Mouse (Mus musculus): Measurements from ENCODE around the gene Sphkap. TPM values are rescaled to one million over a fixed set of nuclear protein-coding genes. Genes with fewer than 3 reads are reported as not detected.

Sphkap gene
- 13.4 and 15.0 TPM in 2 replicates for polyA plus RNA-seq (2015; fragmentation: Nextera tagmentation; extraction: Ambion mirVana)

DNA sequence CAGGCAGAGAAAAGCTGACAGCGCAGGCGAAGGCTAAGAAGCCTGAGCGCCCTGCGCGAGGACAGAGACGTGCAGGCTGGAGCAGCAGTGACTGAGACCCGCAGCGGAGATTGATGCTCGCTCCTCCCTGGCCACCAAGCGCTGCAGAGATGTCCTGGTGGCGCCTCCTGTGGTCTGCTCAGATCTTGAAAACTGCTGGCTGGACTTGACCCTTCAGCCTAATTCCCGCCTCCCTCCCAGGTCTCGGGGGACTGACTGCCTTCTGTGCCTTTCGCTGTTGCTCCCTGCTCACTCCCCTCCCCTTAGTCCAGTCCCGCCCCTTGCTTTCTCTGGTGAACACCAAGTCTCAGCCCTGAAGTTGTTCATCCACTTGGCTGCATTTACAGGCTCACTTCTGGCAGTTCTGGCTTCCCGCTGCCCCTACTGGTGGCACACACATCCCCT lies at the start of gene Sphkap:
Sphkap (minus strand) TSS at position 180 of the 444 bp plus-strand sequence.
- WGBS: under 1% methylated on average over 16 of the region's 16 CpGs
- Histone ChIP-seq H3K4me3 (peak within 1 kb of the TSS; percentile 39), H3K27me3 (no peaks in the 10 kb centered on the region), H3K9me3 (no peaks in the 10 kb centered on the region), H3K4me2 (replicated peaks) (peak within 1 kb of the TSS; percentile 72), H3K9ac (replicated peaks) (peak within 1 kb of the TSS; percentile 41), H3K27ac (replicated peaks) (no peak within 1 kb of the TSS), H3K36me3 (no peaks in the 10 kb centered on the region), H3K4me1 (peaks cover 4% of the 10 kb centered on the region)
- ATAC-seq (replicated peaks): peak; percentile 88

DNA sequence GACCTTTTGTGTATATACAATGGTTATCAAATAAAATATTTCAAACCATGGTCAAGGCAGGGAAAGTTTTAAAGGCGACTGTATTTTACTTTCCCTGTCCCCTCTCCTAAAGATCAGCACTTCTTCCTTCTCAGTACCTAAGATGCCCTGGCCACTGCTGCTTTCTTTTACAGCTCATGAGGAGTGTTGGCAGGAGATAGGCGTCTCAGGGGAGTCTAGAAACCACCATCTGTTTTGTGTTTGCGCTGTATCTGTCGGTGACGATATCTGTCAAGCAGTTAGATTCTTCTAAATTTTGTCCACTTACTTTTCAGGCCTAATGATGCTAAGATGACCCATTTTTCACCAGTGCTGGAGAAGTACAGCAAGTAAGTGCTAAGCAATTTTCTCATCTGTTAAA lies 43.3 kb upstream of the Sphkap start:
- Histone ChIP-seq H3K36me3 (no peaks in the 10 kb centered on the region), H3K4me2 (replicated peaks) (no peak overlapping the region), H3K9ac (replicated peaks) (no peak overlapping the region), H3K27me3 (no peaks in the 10 kb centered on the region), H3K9me3 (no peaks in the 10 kb centered on the region), H3K27ac (replicated peaks) (no peak overlapping the region), H3K4me1 (no peaks in the 10 kb centered on the region; the same call in 1 of the 2 replicates), H3K4me3 (no peak overlapping the region)
- WGBS: 58% methylated on average over 5 of the region's 5 CpGs
- ATAC-seq (replicated peaks): no peak

DNA sequence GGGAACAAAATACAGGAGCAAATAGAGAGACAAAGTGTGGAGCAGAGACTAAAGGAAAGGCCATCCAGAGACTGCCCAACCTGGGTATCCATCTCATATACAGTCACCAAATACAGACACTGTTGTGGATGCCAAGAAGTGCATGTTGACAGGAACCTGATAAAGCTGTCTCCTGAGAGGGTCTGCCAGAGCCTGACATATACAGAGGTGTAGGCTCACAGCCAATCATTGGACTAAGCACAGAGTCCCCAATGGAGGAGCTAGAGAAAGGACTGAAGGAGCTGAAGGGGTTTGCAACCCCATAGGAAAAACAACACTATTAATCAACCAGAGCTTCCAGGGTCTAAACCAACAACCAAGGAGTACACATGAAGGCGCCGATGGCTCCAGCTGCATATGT lies 32.4 kb upstream of the Sphkap start:
- Histone ChIP-seq H3K9ac (replicated peaks) (no peak overlapping the region), H3K4me2 (replicated peaks) (no peak overlapping the region), H3K4me1 (no peaks in the 10 kb centered on the region), H3K36me3 (no peaks in the 10 kb centered on the region), H3K9me3 (no peaks in the 10 kb centered on the region), H3K27ac (replicated peaks) (no peak overlapping the region), H3K4me3 (no peak overlapping the region), H3K27me3 (no peaks in the 10 kb centered on the region)
- ATAC-seq (replicated peaks): no peak
- 100% methylated on average over 2 of the region's 2 CpGs for WGBS

DNA sequence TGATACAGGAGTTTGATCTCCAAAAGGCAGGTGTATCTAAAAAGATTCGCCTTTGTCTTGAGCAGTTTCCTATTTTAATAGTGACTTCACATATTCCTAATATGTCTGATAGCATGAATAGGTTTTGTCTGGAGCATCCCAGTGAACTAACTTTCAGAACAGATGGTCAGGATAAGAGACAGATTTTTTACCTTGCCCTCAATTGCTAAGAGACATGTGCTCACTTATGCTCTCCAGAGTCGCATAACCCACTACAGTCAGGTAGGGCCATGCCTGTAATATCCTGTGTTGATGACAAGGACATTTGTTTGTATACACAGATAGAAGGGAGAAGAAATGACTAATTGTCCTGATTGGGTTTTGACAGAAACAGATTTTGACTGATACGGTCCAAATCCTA lies 25.9 kb upstream of the Sphkap start:
- no peak overlapping the region for H3K4me2 ChIP-seq (replicated peaks)
- 87% methylated on average over 3 of the region's 3 CpGs for WGBS

DNA sequence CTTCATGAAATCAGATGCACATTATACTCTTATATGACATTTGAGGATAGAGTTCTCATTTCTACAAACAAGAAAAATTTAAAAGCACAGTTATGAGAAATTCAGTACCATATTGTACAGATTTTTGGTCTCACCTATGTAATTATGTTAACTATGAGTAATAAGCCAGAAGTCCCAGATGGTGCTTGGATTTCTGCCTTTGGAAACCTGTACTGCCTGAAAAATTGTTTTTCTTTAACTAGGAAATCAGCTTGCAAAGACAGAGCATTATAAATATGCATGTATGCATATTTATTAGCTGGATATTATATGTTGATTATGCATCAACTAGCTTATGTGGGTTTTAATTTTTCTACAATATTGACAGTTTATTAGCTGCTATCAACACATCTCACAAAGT lies 21.9 kb upstream of the Sphkap start:
- no peak overlapping the region for H3K4me3 ChIP-seq
- peaks cover 7% of the 10 kb centered on the region for H3K4me1 ChIP-seq
- H3K27me3 ChIP-seq: no peaks in the 10 kb centered on the region
- no peak overlapping the region for H3K9ac ChIP-seq (replicated peaks)
- no peaks in the 10 kb centered on the region for H3K9me3 ChIP-seq
- peak overlapping the region; percentile 52; the same call in 1 of the 2 replicates for H3K27ac ChIP-seq (replicated peaks)
- no peaks in the 10 kb centered on the region for H3K36me3 ChIP-seq
- ATAC-seq (replicated peaks): no peak
- no peak overlapping the region for H3K4me2 ChIP-seq (replicated peaks)

More for the DNA sequence above, 25.9 kb upstream of the Sphkap start:
- Histone ChIP-seq H3K27me3 (no peaks in the 10 kb centered on the region), H3K4me3 (no peak overlapping the region), H3K36me3 (no peaks in the 10 kb centered on the region), H3K27ac (replicated peaks) (no peak overlapping the region), H3K4me1 (peaks cover 7% of the 10 kb centered on the region), H3K9me3 (no peaks in the 10 kb centered on the region), H3K9ac (replicated peaks) (no peak overlapping the region)
- ATAC-seq (replicated peaks): no peak

DNA sequence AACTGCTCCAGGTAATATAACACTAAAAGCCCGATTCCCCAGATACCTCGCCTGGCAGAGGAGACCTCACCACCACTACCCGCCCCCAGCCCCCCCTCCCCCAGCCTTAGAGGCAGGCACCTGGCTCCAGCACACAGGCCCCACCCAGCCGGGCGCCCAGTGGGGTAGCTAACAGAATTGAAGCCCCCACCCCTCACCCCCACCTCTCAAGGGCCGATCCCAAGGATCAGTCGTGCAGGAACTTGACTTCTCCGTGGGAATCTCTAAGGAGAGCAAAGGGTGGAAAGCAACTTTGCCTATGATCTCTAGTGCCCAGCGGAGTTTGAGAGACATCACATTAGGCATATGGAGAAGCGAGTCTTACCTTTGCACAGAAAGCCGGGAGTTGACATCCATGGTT lies 384 bp downstream of the Sphkap start:
- H3K4me3 ChIP-seq: peak overlapping the region; percentile 39
- peak; percentile 50; the same call in 1 of the 2 replicates for ATAC-seq (replicated peaks)
- H3K27ac ChIP-seq (replicated peaks): no peak overlapping the region
- H3K9ac ChIP-seq (replicated peaks): peak overlapping the region; percentile 41
- no peaks in the 10 kb centered on the region for H3K27me3 ChIP-seq
- H3K4me2 ChIP-seq (replicated peaks): peak overlapping the region; percentile 72
- WGBS: 5% methylated on average over 11 of the region's 11 CpGs
- H3K36me3 ChIP-seq: no peaks in the 10 kb centered on the region
- no peaks in the 10 kb centered on the region for H3K9me3 ChIP-seq
- peaks cover 4% of the 10 kb centered on the region for H3K4me1 ChIP-seq

DNA sequence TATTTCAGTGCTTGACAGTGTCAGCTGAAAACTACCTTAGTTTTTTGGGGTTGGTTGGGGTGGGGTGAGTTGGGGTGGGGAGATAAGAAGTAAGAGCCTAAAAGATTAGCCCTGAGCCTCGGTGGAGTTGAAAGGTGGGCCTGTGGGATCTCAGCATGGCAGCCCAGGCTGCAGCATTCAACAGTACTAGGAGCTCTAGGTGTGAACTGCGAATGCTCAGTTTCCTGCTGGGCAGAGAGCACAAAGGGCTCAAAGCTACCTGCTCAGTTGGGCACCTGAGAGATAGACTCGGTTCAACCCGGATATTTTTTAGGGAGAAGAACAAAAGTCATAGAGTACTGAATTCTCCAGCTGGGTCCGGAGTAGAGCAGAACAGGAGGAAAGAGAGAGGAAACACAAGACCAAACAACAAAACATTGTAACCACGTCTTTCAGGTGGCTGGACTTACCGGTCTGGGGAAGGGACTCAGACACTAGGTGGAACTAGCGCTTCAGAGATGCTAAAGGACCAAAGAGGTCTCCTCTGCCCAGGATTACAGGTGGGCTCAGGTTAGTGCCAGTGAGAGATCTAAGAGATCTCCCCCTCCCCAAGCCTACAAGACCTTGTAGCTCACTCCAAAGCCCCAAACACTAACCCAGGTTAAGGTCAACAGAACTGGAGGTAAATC lies 984 bp downstream of the Sphkap start:
- Histone ChIP-seq H3K4me1 (peaks cover 4% of the 10 kb centered on the region), H3K9me3 (no peaks in the 10 kb centered on the region), H3K4me3 (peak overlapping the region; percentile 39), H3K27me3 (no peaks in the 10 kb centered on the region), H3K27ac (replicated peaks) (no peak overlapping the region), H3K9ac (replicated peaks) (peak overlapping the region; percentile 41), H3K36me3 (no peaks in the 10 kb centered on the region), H3K4me2 (replicated peaks) (peak overlapping the region; percentile 72)
- WGBS: 13% methylated on average over 8 of the region's 8 CpGs
- peak; percentile 42; the same call in 1 of the 2 replicates for ATAC-seq (replicated peaks)

DNA sequence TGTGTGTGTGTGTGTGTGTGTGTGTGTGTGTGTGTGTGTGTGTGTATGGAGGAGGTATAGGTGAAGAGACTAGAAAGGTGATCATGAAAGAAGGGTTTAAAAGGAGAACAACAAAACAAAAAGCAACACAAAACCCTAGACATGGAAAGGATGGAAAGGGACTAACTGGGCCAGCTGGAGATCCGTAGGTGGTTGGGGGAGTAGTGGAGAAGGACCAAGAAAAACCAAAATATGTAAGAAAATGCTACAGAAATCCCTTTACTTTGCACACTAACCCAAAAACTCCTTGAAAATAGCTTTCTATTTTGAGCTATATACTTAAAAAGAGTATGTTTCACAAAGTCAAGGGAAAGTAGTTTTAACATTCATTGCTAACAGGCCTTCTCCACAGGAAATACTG lies 6.9 kb downstream of the Sphkap start:
- Histone ChIP-seq H3K9ac (replicated peaks) (no peak overlapping the region), H3K4me2 (replicated peaks) (no peak overlapping the region), H3K27me3 (no peaks in the 10 kb centered on the region), H3K27ac (replicated peaks) (no peak overlapping the region), H3K9me3 (no peaks in the 10 kb centered on the region), H3K4me1 (no peaks in the 10 kb centered on the region), H3K36me3 (no peaks in the 10 kb centered on the region), H3K4me3 (no peak overlapping the region)
- 93% methylated on average over 1 of the region's 1 CpGs for WGBS
- no peak for ATAC-seq (replicated peaks)

DNA sequence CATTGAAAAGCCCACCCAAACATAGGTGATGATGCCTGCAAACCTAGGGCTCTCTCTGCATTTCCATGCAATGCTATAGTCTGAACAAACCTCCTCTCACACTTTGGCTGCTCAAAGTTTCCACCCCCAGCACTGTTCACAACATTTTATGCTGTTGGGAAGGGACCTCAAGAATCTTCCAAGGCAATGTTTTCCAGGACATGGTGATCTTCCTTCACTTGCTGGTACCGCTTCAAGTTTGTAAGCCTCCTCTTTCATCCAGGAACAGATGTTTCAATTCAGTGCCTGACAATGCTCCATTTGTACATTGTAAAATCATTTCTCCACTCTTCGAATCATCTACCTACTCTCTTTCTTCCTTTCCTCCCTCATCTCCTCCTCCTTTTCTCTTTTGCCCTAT lies 11.7 kb downstream of the Sphkap start:
- H3K4me1 ChIP-seq: no peaks in the 10 kb centered on the region
- no peak overlapping the region for H3K4me3 ChIP-seq
- 86% methylated on average over 2 of the region's 2 CpGs for WGBS
- no peaks in the 10 kb centered on the region for H3K36me3 ChIP-seq
- H3K27ac ChIP-seq (replicated peaks): no peak overlapping the region
- H3K27me3 ChIP-seq: no peaks in the 10 kb centered on the region
- ATAC-seq (replicated peaks): no peak
- H3K9me3 ChIP-seq: no peaks in the 10 kb centered on the region
- no peak overlapping the region for H3K9ac ChIP-seq (replicated peaks)
- no peak overlapping the region for H3K4me2 ChIP-seq (replicated peaks)

DNA sequence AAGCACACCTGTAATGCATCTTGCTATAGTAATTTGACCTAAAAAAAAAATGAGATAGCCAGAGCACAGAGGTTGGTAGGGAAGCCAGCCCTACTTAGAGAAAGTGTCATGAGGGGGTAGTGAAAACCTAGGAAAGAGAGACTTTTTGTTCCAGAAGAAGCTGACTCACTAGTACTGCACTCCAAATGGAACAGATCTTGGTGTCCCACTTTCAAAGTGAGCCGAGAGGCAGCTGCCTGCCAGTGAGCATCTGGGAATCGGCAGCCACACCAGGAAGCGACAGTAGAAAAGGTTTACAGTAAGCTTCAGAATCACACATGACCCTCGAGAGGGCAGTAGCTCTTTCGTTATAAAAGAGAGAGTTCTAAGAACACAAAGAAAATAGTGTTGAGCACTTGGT lies 12.4 kb downstream of the Sphkap start:
- no peak for ATAC-seq (replicated peaks)
- WGBS: 86% methylated on average over 5 of the region's 5 CpGs
- Histone ChIP-seq H3K4me2 (replicated peaks) (no peak overlapping the region), H3K27ac (replicated peaks) (no peak overlapping the region), H3K36me3 (no peaks in the 10 kb centered on the region), H3K4me3 (no peak overlapping the region), H3K27me3 (no peaks in the 10 kb centered on the region), H3K9ac (replicated peaks) (no peak overlapping the region), H3K9me3 (no peaks in the 10 kb centered on the region), H3K4me1 (no peaks in the 10 kb centered on the region)

DNA sequence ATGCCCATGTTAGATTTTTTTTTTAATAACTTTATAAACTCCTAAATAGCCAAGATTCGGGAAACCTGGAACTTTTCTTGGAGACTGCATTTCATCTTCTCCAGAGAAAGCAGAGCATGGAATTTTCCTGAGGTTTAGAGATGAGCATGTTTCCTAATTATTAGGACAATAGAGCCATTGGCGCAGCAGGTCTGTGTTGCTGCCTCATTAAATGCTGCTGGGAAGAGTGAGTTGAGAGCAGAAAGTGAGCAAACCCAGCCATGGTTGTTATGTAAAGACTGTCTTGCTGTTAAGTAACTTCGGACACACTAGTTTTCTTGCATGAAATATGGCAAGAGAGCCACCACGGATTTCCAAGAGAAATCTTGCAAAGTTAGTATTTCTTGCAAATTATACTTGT lies 18.6 kb downstream of the Sphkap start:
- Histone ChIP-seq H3K4me2 (replicated peaks) (no peak overlapping the region), H3K27me3 (no peaks in the 10 kb centered on the region), H3K4me1 (peaks cover 3% of the 10 kb centered on the region; the same call in 1 of the 2 replicates), H3K9me3 (no peaks in the 10 kb centered on the region), H3K4me3 (no peak overlapping the region), H3K9ac (replicated peaks) (no peak overlapping the region), H3K36me3 (no peaks in the 10 kb centered on the region), H3K27ac (replicated peaks) (no peak overlapping the region)
- whole genome bisulfite sequencing: 45% methylated on average over 4 of the region's 4 CpGs
- ATAC-seq (replicated peaks): no peak

DNA sequence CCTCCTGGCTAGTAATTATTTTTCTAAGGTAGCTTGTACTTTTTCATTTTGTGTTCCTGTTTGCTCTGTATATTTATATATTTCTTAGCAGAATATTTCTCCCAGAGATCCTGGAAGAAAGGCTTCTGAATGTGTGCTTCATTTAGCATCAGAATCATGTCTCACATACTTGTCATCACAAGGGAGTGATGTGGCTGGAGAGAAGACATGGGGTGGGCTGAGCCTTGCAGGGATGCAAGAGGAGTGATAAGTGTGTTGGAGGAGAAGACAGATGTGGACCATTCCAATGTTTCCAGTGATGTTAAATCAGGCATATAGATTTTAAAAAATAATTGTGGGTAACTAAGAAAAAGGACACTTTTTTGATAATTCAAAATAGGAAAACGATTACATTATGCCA lies 30.6 kb downstream of the Sphkap start:
- Histone ChIP-seq H3K4me2 (replicated peaks) (no peak overlapping the region), H3K9me3 (no peaks in the 10 kb centered on the region), H3K4me1 (no peaks in the 10 kb centered on the region), H3K9ac (replicated peaks) (no peak overlapping the region), H3K4me3 (no peak overlapping the region), H3K36me3 (no peaks in the 10 kb centered on the region), H3K27ac (replicated peaks) (no peak overlapping the region), H3K27me3 (no peaks in the 10 kb centered on the region)
- WGBS: 76% methylated on average over 1 of the region's 1 CpGs
- ATAC-seq (replicated peaks): no peak

DNA sequence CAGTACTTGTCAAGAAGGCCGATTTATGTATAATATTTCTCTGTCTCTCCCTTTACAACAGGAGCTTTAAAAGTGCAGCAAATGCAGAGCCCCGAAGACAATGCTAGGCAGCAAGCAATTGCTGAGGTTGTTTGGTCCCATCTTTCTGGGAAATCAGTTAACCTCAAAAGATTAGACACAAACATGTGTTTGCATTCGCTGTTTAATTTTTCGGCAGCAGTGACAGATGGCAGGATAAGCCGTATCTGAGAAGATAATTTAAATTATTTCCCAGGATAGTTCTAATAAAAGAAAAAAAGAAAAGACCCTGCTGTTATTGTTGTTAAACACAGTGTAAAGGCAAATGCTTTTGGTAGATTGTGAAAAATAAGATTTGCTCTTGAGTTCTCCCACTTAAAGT lies 41.5 kb downstream of the Sphkap start:
- no peaks in the 10 kb centered on the region for H3K36me3 ChIP-seq
- H3K4me2 ChIP-seq (replicated peaks): no peak overlapping the region
- H3K4me3 ChIP-seq: no peak overlapping the region
- peaks cover 3% of the 10 kb centered on the region; the same call in 1 of the 2 replicates for H3K4me1 ChIP-seq
- WGBS: 61% methylated on average over 5 of the region's 5 CpGs
- H3K9ac ChIP-seq (replicated peaks): no peak overlapping the region
- ATAC-seq (replicated peaks): no peak
- H3K27me3 ChIP-seq: no peaks in the 10 kb centered on the region
- peak overlapping the region; percentile 40; the same call in 1 of the 2 replicates for H3K27ac ChIP-seq (replicated peaks)
- H3K9me3 ChIP-seq: no peaks in the 10 kb centered on the region
